Mouse (Mus musculus) kidney, postnatal 36 days (tissue): ENCODE measurements at regions not wholly inside any gene's neighbourhood (a gene's known extent, or its start where the extent isn't known, plus 50 kb on each side); places are given as distances from the start of the nearest gene placed in this dataset.
A peak's percentile ranks its signal among the peaks of the same experiment; 100 is the strongest.

Source experiments
- DNase-seq, 2 experiments: peaks; one replicate each; pipeline ENCODE4 v3.0.0; 2021 to 2022; ENCODE audit warnings: mixed read lengths in 2 of 2

DNA sequence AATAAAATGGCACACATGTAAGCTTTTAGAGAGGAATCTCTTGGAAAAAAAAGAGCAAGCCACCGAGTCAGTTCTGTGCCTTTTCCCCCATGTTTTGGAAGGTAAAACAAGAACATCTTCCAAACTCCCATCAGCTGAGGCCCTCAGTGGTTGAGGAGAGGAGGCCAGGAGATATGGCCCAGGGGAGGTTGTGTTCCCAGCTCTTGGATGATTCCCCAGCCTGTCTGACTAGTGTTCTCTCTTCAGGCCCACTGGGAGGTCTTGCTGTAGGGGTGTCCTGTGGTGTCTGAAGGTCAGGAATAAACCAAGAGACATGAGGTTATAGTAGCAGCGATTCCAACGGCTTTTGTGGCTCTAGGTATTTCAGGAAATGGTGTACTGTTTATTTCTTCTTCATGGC is 643.2 kb downstream of the Rnf144a start:
- no peak for DNase-seq

DNA sequence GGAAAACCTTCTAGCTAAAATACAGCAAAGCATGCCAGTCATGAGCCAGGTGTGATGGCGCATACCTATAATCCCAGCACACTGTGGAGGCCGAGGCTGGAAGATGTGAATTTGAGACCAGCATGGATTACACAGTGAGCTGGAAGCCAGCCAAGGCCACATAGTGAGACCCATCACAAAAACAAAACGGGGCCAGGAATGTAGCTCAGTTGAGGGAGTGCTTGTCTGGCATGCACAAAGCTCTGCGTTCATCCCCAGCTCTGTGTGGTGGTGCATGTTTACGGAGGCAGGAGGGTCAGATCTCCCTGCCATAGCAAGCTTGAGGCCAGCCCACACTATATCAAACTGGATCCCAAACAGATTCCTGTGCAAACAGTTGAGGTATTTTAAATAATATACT is 646.4 kb downstream of the Rnf144a start:
- peak in 1 of 2 experiments; percentile 8 for DNase-seq

DNA sequence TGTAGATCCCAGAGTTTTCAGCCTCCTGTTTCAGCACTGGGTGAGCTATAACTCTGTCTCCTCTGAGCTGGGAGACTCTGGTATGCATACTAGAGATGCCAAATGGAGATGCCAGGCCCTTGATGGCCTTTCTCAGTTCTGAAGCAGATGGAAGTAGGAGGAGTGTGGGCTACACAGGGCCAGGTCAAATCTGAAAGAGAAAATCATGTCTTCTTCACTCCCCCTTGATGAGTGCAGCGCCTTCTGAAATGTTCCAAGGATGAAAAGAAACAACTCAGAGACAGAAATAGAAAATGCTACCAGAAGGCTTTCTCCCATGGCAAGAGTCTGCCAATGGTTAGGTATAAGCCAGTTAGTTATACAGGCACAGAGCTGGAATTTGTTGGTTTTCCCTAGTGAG is 652.0 kb downstream of the Rnf144a start:
- no peak for DNase-seq

DNA sequence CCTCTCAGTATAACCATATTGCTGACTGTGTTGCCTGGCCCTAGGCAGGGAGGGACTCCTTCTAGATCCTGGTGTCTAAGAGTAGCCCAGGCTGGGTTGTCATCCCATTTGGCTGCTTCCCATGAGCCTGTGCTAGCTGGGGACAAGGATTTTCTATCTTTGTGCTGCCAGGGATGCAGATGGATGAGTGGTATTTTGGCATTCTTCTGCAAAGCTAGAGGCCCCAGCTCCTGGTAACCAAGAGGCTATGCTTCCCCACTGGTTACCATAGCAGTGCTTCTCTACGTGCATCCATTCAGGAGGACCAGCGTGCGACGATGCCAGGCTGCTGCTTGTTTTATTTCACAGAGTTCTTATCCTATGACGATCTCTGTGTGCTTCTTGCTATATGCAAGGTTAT is 658.0 kb downstream of the Rnf144a start:
- no peak for DNase-seq

DNA sequence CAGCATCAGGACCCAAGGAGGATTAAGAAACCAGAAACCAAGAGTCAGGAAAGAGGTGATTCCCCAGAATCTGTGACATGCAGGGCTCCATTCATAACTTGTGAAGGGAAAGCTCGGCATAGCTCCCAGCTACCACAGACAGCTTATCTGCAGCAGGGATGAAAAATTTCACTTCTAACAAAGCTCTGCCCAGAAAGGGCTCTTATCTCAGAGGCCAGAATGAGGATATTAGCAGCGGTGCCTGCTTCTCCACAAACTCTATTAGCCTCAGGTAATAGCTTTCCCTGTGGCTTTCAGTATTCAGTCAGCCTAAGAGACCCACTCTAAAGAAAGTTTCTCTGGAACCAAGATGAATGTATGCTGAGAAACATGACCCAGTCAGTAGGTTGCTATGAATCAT is 636.9 kb upstream of the Id2 start:
- DNase-seq = no peak

DNA sequence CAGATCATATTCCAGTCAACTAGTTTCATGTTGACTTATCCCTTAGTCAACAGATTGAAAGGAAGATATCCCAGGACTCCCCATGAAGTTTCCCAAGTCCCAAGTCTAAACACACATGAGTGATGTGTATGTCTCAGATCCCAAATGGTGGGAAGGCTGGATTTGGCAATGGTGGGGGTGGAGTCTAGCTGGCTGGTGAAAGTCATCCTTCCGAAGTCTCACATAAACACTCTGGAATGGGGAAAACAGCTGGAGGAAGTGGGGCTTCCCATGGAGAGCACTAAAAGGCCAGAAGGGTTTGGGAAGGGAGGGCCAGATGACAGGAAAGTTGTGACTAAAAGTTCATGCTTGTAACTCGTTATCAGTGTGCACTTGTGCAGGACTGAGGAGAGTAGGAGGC is 628.8 kb upstream of the Id2 start:
- no peak for DNase-seq

DNA sequence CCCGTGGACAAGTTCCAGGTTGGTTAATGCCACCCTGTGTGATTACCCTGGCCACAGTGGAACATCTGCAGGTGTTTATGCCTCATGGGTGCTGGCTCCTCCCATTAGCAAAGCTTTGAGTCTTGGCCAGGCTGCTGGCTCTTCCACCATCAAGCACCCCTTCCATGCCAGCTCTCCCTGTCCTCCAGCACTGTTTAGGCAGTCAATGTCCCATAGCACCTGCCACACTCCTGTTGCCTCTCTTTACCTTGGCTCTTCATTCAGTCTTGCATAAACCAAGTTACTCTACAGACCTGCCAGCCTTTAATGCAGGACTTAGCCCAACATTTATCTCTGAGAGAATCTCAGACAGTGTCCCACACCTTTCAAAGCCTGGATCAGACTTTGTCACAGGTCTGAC is 614.2 kb upstream of the Id2 start:
- no peak for DNase-seq

DNA sequence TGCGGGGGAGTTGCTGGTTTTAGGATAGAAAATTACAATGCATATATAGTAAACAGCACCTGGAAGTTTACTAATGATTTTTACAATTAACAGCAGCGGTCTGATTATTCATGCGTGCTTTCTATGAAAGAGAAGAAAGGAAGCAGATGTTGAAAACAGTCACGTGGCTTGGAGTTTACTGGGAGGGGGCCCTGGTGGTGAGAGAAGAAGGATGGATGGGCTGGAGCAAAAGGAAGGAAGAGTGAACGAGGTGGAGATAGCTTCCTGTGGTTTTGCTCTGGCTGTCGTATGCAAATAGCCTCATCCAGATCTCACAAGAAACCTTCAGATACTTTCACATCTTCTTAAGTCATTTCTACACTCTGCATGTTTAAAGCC is 606.1 kb upstream of the Id2 start:
- DNase-seq = no peak

DNA sequence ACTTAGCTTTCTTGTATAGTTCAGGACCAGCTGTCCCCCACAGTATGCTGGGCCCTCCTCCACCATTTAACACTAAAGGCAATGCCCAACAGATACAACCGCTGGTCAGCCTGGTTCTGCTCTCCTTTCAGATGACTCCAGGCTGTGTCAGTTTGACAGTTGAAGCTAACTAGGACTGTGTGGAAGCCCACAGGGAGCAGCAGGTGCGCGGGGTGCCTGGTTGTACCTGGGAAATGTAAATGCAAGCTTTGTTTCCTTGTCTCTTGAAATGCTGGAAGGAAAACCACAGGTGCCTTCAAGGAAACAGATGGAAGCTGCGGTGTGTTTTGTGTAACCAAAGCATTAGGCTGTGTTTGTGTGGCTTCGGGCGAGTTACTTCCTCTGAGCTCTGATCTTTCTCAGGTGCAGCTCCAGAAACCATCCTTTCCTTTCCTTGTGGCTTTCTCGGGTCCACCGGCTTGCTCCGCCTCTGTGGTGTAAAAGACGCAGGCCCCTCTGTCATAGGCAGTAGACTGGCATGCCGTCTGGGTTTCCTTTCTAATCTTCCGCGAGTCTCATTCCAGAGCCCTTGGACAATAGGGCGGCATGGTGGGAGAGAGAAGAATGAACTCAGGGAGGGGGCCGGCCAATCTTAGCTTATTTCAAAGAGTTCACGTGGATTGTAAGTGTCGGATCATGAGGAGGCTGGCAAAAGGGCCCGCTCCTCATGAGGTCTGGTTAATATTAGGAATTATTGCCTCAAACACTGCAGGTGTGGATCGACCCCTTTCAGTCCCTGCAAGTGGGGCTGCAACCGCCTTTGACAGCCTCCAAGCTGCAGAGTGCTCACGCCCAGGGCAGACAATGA is 605.5 kb upstream of the Id2 start:
- DNase-seq = no peak

DNA sequence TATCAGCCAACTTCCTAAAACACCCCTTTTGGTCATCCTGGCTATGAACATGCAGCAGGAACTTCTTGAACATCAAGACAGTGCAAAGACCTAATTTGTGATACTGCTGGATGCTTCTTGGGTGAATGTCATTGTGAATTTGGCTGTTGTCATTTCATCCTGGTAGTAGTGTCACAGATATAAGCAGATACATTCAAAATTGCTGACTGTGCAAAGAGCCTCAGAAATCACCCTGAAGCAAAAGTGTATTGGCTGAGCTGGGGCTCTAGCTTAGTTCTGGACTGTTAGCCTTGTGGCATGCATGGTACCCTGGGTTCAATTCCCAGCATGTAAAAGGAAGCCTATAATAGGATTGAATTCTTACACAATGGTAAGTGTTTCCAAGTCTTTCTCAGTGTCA is 590.1 kb upstream of the Id2 start:
- DNase-seq = no peak

DNA sequence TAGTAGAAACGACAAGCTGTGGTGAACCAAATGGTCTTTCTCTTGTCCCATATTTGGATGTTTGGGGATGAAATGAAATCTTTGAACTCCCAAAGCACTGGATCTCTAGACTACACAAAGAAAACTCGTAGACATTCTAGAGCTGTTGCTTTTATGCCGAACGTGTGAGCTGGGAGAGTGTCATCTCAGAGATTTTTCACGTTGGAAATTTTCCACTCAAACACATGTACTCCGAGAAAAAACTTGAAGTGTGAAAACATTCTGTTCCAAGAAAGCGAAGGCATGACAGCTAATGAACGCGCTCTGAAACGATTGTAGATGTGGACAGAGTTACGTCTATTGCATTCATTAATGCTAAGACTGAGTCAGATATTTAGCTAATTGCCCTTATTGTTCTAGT is 579.7 kb upstream of the Id2 start:
- DNase-seq = no peak

DNA sequence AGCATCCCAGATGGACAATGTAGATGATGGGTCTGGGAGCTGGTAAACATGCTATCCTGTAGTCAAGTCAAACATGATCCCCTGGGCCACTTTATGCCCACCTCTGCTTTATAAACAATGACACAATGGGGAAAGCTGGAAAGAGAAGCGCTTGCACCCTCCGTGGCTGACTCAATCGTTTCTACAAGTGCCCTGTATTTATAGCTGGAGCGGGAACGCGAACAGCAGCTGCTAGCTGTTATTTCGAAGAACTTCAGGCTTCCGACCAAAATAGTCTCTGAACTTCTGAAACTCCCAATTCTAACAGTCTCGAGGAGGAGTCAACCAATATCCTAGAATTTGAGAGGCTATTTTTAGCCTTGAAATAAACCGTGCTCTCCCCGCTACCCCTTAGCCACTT is 571.4 kb upstream of the Id2 start:
- DNase-seq = no peak

DNA sequence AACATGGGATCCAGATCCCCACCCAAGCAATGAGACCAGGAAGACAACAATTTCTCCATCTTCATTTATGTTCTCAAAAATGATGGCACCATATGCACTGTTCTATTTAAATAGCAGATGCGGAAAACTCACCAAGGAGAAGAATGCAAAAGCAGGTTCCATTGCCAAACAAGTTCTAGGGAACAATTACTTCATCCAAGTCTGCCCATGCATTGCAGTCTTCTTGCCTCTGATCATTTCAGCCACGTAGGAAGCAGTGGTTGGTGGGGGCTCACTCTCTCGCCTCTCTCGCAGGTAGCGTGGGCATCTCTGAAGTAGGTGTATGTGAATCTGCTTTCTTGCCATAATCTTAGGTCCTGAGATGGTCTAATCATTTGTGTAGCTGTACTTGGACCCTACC is 557.5 kb upstream of the Id2 start:
- DNase-seq = no peak

DNA sequence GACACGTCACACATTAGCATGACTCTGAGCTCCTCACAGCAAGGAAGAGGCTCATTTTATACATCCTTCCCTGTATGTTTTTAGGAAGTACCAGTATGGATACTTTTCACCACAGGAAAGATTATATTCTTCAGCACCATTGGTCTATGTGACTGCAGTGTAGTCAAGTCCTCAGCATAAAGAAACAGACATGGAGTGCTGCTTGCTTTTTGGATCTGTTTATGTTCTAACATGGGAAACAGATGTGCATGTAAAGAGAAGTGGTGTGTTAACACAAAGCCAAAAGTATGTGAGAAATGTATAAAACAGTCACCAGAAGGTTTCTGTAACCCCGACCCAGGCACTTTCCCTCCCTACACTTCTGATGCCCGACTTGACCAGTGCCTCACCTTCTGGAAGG is 553.3 kb upstream of the Id2 start:
- no peak for DNase-seq

DNA sequence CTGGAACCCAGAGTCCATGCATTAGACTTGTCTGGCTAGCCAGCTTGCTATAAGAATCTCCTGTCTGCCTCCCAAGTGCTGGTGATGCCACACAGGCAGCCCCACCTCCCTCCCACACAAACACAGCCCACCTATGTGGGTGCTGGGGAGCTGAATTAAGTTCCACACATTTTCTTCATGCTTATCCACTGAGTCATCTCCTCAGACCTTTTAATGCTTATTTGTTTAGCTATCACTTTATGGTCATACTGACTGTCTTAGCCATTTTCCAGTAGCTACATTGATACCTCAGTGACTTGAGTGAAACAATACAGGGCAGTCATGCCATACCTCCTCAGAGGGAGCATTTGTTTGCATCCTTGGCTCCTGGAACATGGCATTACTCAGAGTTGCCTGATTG is 531.1 kb upstream of the Id2 start:
- no peak for DNase-seq

DNA sequence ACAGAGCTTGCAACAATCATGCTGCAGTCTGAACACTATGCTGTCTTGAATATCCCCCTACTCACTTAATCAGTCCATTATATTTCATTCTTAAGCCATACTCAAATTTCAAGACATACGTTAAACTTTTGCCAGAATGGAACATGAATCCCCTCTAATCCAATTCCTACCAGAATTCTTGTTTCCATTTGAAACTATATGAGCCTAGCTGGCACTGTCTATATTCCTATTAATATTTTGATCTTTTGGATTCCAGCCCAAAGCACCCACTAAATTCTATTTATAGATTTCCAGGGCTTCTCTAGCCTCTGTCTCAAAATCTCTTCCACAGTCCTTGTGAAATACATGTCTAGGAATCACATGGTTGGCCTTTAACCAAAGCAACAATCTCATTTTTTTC is 528.9 kb upstream of the Id2 start:
- DNase-seq = no peak

DNA sequence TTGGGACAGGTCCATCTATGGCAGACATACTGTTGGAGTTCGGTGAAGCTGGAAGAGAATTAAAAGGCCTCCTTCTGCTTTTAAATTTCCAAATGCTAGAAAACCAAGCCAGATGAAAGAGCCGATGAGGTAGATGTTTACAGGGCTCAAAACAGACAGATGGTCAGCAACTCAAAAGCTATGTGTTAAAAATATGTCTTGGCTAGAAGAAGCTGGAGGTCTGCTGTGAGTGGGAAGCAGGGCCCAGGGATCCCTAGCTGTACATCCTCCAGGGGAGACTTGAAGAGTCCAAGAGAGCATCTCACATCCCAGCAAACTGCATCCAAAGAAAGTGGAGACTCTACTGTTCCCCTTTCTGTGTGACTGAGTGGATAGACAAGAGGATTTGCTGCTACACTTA is 526.5 kb upstream of the Id2 start:
- no peak for DNase-seq

DNA sequence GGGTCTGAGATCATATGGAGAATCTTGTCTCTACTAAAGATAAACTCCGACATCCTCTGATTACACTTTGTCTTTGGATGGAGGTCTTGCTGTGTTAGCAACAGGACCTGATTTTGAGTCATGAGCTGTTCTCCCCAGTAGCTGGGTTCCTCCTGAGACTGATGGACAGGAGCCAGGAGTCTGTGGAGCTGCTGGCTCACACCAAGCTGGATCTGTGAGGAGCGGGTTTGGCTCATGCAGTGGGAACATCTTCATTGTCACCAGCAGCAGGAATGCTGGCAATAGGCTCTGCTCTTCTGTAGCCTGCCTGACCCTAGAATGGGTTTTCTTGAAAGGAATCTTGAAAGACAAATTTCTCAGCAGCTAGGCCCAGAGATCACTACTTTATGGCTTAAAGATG is 524.2 kb upstream of the Id2 start:
- DNase-seq = no peak

DNA sequence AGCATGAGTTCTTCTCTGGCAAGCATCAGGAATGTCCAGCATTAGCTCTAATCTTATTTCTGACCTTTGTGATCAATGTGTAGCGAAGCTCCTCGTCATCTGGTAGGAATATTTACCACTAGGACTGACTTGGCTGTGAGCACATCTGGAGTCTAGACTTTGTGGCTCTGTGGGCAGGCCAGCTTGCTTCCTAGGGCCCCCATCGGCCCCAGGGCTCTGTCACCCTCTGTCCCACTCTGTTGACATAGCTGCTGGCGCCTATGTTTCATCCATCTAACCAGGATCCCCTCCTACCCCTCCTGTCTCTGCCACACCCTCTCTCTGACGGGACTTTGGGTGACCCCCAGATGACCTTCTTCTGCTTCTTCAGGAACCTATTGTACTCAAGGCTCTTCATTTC is 520.6 kb upstream of the Id2 start:
- no peak for DNase-seq

DNA sequence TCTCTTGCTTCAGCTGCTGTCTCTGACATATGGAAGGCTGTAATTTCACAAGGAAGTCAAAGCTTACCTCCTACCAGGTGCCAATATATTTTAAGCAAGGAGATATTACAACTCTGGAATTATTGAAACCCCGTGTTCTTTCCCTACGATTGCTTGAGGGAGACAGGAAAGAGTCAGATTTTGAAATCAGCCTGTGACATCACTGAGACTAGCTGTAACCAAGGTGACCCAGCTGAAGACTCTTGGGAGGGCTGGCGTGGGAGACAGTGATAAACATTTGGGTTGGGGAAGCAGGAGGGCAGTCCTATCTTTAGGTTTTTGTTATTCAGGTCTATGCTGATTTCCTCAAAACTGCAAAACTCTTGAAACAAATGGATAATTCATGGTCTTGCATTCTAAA is 518.4 kb upstream of the Id2 start:
- DNase-seq = no peak

DNA sequence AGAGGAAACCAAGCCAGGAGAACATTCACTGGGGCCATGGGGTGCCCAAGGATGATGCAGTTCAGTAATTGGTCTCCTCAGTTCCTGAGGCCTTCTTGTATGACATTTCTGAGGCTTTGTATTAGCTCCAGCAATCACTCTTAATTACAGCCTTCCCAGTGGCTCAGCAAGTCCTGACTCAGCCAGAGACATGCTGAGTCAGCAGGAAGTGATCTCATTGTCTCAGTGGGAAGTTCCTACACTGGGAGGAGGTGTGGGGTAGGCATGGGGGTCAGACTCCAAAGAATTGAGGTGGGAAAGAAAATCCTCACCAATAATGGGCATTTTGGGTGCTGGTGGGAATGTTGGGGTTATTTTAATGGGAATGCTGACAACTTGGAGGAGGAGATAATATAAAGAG is 516.5 kb upstream of the Id2 start:
- DNase-seq = no peak

DNA sequence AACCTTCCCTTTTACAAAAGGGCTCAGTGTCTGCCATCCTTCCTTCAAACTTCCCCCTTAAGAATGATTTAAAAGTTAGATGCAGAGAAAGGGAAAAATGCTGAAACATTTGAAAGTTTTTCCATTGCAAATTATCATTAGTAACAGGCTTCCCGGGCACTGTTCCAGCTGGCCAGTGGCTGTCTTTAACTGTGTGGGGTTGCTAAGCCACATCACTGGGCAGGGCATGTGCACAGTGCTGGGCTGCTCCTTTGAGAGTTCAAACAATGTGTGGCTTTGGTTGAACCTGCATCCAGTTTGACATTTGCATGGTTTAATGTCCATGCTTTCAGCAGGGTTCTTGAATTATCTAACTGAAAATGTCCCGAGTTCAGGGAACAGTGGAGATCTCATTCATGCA is 512.1 kb upstream of the Id2 start:
- peak in 1 of 2 experiments; percentile 47 for DNase-seq

DNA sequence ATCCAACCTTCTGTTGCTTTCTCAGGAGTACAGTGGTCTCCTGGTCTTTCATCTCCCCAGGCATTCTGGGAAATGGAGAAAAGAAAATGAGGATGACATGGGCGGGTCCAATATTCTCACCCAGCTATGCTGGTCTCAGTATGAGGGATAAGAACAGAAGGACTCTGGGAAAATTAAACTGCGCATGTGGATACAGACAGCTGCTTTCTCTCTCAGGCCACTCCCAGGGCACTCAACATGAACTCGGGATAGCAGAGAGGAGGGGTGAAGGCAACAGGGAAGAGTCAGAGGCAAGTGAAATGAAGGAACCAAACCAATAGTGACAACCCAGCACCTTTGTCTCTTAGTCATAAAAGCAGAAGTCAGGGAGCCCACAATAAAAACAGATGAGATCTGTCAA is 508.5 kb upstream of the Id2 start:
- no peak for DNase-seq

DNA sequence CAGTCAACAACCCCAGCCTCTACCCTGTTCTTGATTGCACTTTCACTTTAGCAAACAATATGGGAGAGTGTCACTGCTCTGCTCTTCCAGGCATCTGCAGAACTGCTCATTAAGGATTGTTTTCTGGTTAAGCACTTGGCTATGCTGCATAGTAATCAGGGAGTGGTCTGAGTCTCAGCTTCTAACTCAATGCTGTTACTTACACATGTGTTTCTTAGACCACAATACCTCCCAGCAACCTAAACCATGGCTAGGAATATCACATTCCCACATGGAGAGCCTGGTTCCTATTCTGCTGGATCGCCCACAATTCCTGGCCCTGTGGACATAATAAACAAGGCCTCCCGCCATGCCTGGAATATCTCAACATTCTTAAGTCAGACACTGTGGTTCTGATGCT is 493.3 kb upstream of the Id2 start:
- DNase-seq = no peak

DNA sequence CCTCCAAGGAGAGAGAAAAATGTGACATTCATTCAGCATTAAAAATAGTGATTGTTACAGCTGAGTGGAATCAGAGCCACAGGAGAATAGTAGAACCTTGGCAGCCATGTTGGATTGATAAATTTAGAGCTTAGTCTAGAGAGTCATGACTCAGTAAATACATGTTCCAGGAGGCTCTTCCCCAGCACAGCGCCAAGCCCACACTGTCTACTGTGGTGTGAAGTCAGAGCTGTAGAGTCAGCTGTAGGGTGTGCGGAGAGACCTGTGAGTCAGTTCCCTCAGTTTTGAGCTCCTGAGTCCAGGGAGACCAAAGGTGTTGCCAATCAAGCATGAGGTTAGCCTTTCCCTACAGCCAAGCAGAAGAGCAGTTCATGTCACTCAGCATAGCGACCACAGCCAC is 488.8 kb upstream of the Id2 start:
- no peak for DNase-seq

DNA sequence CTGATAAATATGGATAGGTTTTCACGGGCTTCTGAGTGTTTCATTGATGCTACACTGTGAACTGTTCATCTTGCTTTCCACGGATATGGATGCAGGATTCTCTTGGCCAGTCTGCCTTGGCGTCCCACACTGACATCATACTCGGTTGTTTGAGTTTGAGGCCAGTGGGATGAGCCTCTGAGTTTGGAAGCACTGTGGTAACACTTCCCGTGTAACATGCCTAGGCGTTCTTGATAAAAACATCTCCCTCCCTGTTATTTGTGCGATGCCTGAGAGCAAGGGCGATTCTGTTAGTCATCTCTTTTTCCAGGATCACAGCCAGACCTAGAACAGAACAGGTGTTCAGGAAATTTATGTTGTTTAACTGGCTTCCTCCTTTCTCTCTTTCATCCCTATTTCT is 482.5 kb upstream of the Id2 start:
- DNase-seq = no peak
